Mouse (Mus musculus): ENCODE data around the gene Bspry. TPM values are rescaled to one million over a fixed set of nuclear protein-coding genes. Genes with fewer than 3 reads are reported as not detected.

The Bspry gene
- polyA plus RNA-seq, 1 experiment from 2014 or later = 0.36 TPM

DNA sequence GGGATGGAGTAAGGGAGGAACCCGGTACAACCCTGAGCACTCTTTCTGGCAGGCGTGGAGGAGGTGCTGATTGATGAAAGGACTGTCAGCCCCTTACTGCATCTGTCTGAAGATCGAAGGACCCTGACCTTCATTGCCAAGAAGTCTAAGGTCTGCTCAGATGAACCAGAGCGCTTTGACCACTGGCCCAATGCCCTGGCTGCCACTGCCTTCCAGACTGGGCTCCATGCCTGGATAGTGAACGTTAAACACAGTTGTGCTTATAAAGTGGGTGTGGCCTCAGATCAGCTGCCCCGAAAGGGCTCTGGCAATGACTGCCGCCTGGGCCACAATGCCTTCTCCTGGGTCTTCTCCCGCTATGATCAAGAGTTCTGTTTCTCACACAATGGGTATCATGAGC, 16.1 kb downstream of the Bspry start:
- H3K4me1 ChIP-seq (ENCODE audit: control insufficient read depth in 2 of 2, insufficient read depth in 2 of 2, low read length in 2 of 2) = peaks cover 0 to 3% of the 10 kb centered on the region in 2 experiments; a peak in 1 of 4 replicates
- no peak overlapping the region for H3K4me3 ChIP-seq (ENCODE audit: control insufficient read depth in 1 of 2, insufficient read depth in 1 of 2, low read depth in 1 of 2, low read length in 2 of 2)
- H3K27ac ChIP-seq (replicated peaks in 1 of 2; ENCODE audit: control insufficient read depth in 1 of 2, insufficient read depth in 1 of 2, low read depth in 2 of 2, low read length in 2 of 2) = no peak overlapping the region
- H3K27me3 ChIP-seq (ENCODE audit: control insufficient read depth, insufficient read depth, low read length) = no peaks in the 10 kb centered on the region
- H3K9ac ChIP-seq (ENCODE audit: low read length) = no peak overlapping the region
- H3K36me3 ChIP-seq (ENCODE audit: control insufficient read depth, insufficient read depth, low read length) = peaks cover 16% of the 10 kb centered on the region
- WGBS = 60% methylated on average over 8 of the region's 8 CpGs
- H3K9me3 ChIP-seq (ENCODE audit: control insufficient read depth, low read length) = no peaks in the 10 kb centered on the region
- ATAC-seq (ENCODE audit: insufficient number of reproducible peaks, insufficient read depth, low FRiP score, low read depth) = no peak
- H3K4me2 ChIP-seq (ENCODE audit: low read length) = no peak overlapping the region

DNA sequence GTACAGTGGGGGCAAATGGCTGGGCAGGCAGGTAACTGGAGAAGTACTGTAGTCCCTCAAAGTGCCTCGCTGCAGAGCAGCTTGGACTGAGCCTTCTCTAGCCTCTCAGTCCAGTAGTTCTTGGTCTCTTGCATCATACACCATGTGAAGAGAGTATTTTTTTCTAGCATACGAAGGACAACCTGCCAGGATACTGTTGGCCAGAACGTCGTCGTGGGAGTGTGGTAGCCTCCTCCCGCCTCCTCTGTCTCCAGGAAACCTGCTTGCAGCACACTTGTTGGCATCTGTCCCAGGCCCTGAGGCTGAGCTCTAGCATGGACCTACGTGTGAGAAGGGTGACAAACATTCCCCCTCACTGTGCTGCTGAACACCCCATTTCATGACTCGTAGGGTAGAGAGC, 17.0 kb downstream of the Bspry start:
- H3K36me3 ChIP-seq (ENCODE audit: control insufficient read depth, insufficient read depth, low read length) = peaks cover 16% of the 10 kb centered on the region

DNA sequence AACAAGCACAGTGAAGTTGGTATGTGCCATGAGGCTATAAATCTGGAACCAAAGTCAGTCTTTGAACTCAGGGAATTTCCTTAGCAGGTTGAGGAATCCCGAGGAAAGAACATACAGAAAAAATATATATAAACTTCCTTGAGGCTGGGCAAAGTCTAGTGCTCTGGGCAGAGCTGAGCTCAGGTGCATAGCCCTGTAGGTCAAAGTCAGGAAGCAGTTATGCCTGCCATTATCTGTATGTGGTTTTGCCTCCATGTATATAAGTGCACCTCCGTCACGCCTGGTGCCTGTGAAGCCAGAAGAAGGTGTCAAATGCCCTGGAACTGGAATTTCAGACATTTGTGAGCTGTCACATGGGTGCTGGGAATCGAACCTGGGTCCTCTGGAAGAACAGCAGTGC, 20.9 kb downstream of the Bspry start:
- Histone ChIP-seq H3K9ac (ENCODE audit: low read length) (no peak overlapping the region), H3K4me1 (ENCODE audit: control insufficient read depth in 2 of 2, insufficient read depth in 2 of 2, low read length in 2 of 2) (peaks cover 2 to 4% of the 10 kb centered on the region in 2 experiments; a peak in 3 of 4 replicates), H3K4me2 (ENCODE audit: low read length) (no peak overlapping the region), H3K9me3 (ENCODE audit: control insufficient read depth, low read length) (no peaks in the 10 kb centered on the region), H3K27me3 (ENCODE audit: control insufficient read depth, insufficient read depth, low read length) (no peaks in the 10 kb centered on the region), H3K27ac (replicated peaks in 1 of 2; ENCODE audit: control insufficient read depth in 1 of 2, insufficient read depth in 1 of 2, low read depth in 2 of 2, low read length in 2 of 2) (no peak overlapping the region), H3K36me3 (ENCODE audit: control insufficient read depth, insufficient read depth, low read length) (peaks cover 16% of the 10 kb centered on the region), H3K4me3 (ENCODE audit: control insufficient read depth in 1 of 2, insufficient read depth in 1 of 2, low read depth in 1 of 2, low read length in 2 of 2) (no peak overlapping the region)
- no peak for ATAC-seq (ENCODE audit: insufficient number of reproducible peaks, insufficient read depth, low FRiP score, low read depth)
- WGBS = 84% methylated on average over 4 of the region's 4 CpGs

More for the DNA sequence above, 17.0 kb downstream of the Bspry start:
- 41% methylated on average over 8 of the region's 8 CpGs for WGBS
- Histone ChIP-seq H3K27ac (replicated peaks in 1 of 2; ENCODE audit: control insufficient read depth in 1 of 2, insufficient read depth in 1 of 2, low read depth in 2 of 2, low read length in 2 of 2) (no peak overlapping the region), H3K4me3 (ENCODE audit: control insufficient read depth in 1 of 2, insufficient read depth in 1 of 2, low read depth in 1 of 2, low read length in 2 of 2) (no peak overlapping the region), H3K9ac (ENCODE audit: low read length) (no peak overlapping the region), H3K4me2 (ENCODE audit: low read length) (no peak overlapping the region), H3K9me3 (ENCODE audit: control insufficient read depth, low read length) (no peaks in the 10 kb centered on the region), H3K4me1 (ENCODE audit: control insufficient read depth in 2 of 2, insufficient read depth in 2 of 2, low read length in 2 of 2) (peaks cover 0 to 5% of the 10 kb centered on the region in 2 experiments; a peak in 2 of 4 replicates), H3K27me3 (ENCODE audit: control insufficient read depth, insufficient read depth, low read length) (no peaks in the 10 kb centered on the region)
- ATAC-seq (ENCODE audit: insufficient number of reproducible peaks, insufficient read depth, low FRiP score, low read depth) = 0 out of 2 replicates have a peak, but pooled peaks have one; percentile 14

DNA sequence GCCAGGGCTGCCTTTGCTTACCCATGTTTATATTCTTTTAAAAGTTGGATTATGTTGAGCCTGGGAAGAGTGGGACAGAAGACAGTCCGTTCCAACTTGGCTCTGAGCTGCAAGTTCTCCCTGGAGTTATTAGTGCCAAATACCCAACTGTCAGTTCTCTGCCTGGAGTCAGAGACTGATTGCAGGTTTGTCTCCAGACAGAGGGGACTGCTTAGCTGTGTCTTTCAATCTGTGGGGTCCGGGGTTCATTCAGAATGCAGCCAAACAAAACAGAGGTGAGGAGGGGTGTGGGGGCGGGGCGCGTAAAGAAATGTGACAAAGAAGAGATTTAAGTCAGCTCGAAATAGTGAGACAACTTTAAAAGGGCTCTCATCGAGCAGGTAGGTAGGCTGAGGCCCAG, 21.7 kb downstream of the Bspry start:
- peak overlapping the region; percentile 35 to 59 for H3K27ac ChIP-seq (replicated peaks in 1 of 2; ENCODE audit: control insufficient read depth in 1 of 2, insufficient read depth in 1 of 2, low read depth in 2 of 2, low read length in 2 of 2)
- H3K9ac ChIP-seq (ENCODE audit: low read length) = peak overlapping the region; percentile 79
- H3K36me3 ChIP-seq (ENCODE audit: control insufficient read depth, insufficient read depth, low read length) = peaks cover 16% of the 10 kb centered on the region
- H3K4me3 ChIP-seq (ENCODE audit: control insufficient read depth in 1 of 2, insufficient read depth in 1 of 2, low read depth in 1 of 2, low read length in 2 of 2) = peak overlapping the region; percentile 68
- no peak for ATAC-seq (ENCODE audit: insufficient number of reproducible peaks, insufficient read depth, low FRiP score, low read depth)
- H3K9me3 ChIP-seq (ENCODE audit: control insufficient read depth, low read length) = no peaks in the 10 kb centered on the region
- peak overlapping the region; percentile 63 for H3K4me2 ChIP-seq (ENCODE audit: low read length)
- WGBS = 1% methylated on average over 7 of the region's 7 CpGs
- H3K27me3 ChIP-seq (ENCODE audit: control insufficient read depth, insufficient read depth, low read length) = no peaks in the 10 kb centered on the region
- H3K4me1 ChIP-seq (ENCODE audit: control insufficient read depth in 2 of 2, insufficient read depth in 2 of 2, low read length in 2 of 2) = peaks cover 2 to 4% of the 10 kb centered on the region in 2 experiments; a peak in 3 of 4 replicates

DNA sequence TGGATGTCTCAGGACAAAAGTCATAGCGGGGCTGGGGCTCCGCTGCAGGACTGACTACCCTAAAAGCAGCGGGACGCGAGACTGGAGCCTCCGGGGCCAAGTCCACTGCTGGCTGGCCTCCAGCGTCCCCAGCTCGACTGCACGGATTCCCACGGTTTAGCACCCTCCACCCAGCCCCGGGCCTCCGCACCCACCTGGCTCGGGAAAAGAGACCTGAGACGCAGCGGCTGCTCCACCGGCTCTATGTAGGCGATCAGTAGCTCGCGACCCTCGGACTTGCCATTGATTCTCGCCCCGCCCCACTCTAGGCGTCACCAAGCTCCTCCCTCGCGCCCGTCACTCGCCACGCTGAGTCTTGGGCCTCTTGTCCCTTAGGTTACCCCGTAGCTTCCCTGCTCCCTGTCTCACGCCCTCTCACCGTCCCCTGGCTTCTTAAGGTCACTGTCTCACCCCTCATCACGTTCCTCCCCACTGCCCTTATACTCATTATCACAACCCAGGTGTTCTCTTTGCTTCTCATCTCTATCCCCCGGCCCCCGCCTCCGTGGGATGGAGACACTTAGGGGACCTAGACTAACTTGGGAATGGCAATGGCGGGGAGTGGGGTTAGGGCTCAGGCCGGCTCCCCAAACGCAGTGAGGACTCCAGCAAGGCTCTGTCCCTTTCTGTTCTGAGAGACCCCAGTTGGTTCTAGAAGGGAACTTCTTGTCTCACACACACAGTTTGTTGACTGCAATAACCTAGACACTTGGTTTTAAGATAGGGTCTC, 22.3 kb downstream of the Bspry start:
- 1% methylated on average over 36 of the region's 38 CpGs for WGBS
- Histone ChIP-seq H3K27ac (replicated peaks in 1 of 2; ENCODE audit: control insufficient read depth in 1 of 2, insufficient read depth in 1 of 2, low read depth in 2 of 2, low read length in 2 of 2) (peak overlapping the region; percentile 35 to 59), H3K4me2 (ENCODE audit: low read length) (peak overlapping the region; percentile 63), H3K4me1 (ENCODE audit: control insufficient read depth in 2 of 2, insufficient read depth in 2 of 2, low read length in 2 of 2) (peaks cover 2 to 4% of the 10 kb centered on the region in 2 experiments; a peak in 3 of 4 replicates), H3K9me3 (ENCODE audit: control insufficient read depth, low read length) (no peaks in the 10 kb centered on the region), H3K9ac (ENCODE audit: low read length) (peak overlapping the region; percentile 79), H3K4me3 (ENCODE audit: control insufficient read depth in 1 of 2, insufficient read depth in 1 of 2, low read depth in 1 of 2, low read length in 2 of 2) (peak overlapping the region; percentile 68), H3K36me3 (ENCODE audit: control insufficient read depth, insufficient read depth, low read length) (peaks cover 17% of the 10 kb centered on the region), H3K27me3 (ENCODE audit: control insufficient read depth, insufficient read depth, low read length) (no peaks in the 10 kb centered on the region)
- peak; percentile 88 for ATAC-seq (ENCODE audit: insufficient number of reproducible peaks, insufficient read depth, low FRiP score, low read depth)

GRCm38 (mm10) chr4:62502969-62503368, 23.1 kb downstream of the Bspry start:
- no peak for ATAC-seq (ENCODE audit: insufficient number of reproducible peaks, insufficient read depth, low FRiP score, low read depth)
- H3K4me3 ChIP-seq (ENCODE audit: control insufficient read depth in 1 of 2, insufficient read depth in 1 of 2, low read depth in 1 of 2, low read length in 2 of 2) = no peak overlapping the region
- no peak overlapping the region; a peak in 1 of 4 replicates for H3K27ac ChIP-seq (replicated peaks in 1 of 2; ENCODE audit: control insufficient read depth in 1 of 2, insufficient read depth in 1 of 2, low read depth in 2 of 2, low read length in 2 of 2)
- H3K9ac ChIP-seq (ENCODE audit: low read length) = no peak overlapping the region
- WGBS = 68% methylated on average over 7 of the region's 7 CpGs
- H3K4me2 ChIP-seq (ENCODE audit: low read length) = no peak overlapping the region
- no peaks in the 10 kb centered on the region for H3K27me3 ChIP-seq (ENCODE audit: control insufficient read depth, insufficient read depth, low read length)
- H3K4me1 ChIP-seq (ENCODE audit: control insufficient read depth in 2 of 2, insufficient read depth in 2 of 2, low read length in 2 of 2) = peaks cover 2 to 4% of the 10 kb centered on the region in 2 experiments; a peak in 3 of 4 replicates
- H3K9me3 ChIP-seq (ENCODE audit: control insufficient read depth, low read length) = no peaks in the 10 kb centered on the region
- H3K36me3 ChIP-seq (ENCODE audit: control insufficient read depth, insufficient read depth, low read length) = peaks cover 24% of the 10 kb centered on the region

DNA sequence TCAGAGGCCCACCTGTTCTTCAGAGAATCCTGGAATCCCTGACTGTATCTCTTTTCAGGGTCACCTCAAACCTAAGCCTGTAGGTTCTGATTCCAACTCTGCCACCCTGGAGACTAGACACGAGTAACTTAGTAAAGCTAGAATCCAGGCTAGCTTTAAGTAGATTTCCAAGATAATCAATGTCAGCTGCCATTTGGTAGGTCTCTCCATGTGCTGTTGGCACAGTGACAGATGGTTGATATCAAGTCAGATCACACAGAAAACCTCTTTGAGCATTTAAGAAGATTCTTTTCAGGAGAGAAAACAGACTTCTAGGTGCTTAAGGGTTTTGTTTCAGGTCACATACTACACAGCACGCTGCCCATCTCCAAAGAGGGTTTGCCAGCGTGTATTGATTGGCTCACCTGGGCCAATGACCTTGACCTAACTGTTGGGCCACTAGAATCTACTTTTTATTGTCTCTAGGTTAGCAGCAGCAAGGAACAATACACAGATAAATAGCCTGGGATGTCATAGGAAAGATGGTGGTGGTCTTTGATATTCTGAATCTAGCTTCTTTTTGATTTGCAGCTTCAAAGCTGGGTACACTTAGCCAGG, 23.6 kb downstream of the Bspry start, which contains the start of gene Hdhd3:
Gene Hdhd3 (minus strand): TSS at position 94 of the 597 bp plus-strand sequence.
- H3K4me1 ChIP-seq (ENCODE audit: control insufficient read depth in 2 of 2, insufficient read depth in 2 of 2, low read length in 2 of 2) = peaks cover 2 to 4% of the 10 kb centered on the region in 2 experiments; a peak in 3 of 4 replicates
- H3K4me2 ChIP-seq (ENCODE audit: low read length) = peak within 1 kb of the TSS; percentile 63
- no peak for ATAC-seq (ENCODE audit: insufficient number of reproducible peaks, insufficient read depth, low FRiP score, low read depth)
- H3K27ac ChIP-seq (replicated peaks in 1 of 2; ENCODE audit: control insufficient read depth in 1 of 2, insufficient read depth in 1 of 2, low read depth in 2 of 2, low read length in 2 of 2) = peak within 1 kb of the TSS; percentile 26 to 59; a peak in 3 of 4 replicates
- H3K36me3 ChIP-seq (ENCODE audit: control insufficient read depth, insufficient read depth, low read length) = peaks cover 27% of the 10 kb centered on the region
- 75% methylated on average over 3 of the region's 3 CpGs for WGBS
- peak within 1 kb of the TSS; percentile 68 for H3K4me3 ChIP-seq (ENCODE audit: control insufficient read depth in 1 of 2, insufficient read depth in 1 of 2, low read depth in 1 of 2, low read length in 2 of 2)
- peak within 1 kb of the TSS; percentile 79 for H3K9ac ChIP-seq (ENCODE audit: low read length)
- H3K9me3 ChIP-seq (ENCODE audit: control insufficient read depth, low read length) = no peaks in the 10 kb centered on the region
- no peaks in the 10 kb centered on the region for H3K27me3 ChIP-seq (ENCODE audit: control insufficient read depth, insufficient read depth, low read length)
